Mouse (Mus musculus): ENCODE data around the gene Abca16.

Gene Abca16

GRCm38 (mm10) chr7:120409447-120409846 is at the start of gene Abca16:
Gene Abca16 (plus strand): TSS chr7:120409647.
- no peak for DNase-seq

GRCm38 (mm10) chr7:120361159-120361558 is 48.3 kb upstream of the Abca16 start:
- peak in 1 of 2 experiments; percentile 7 for DNase-seq

- no peak for DNase-seq
Observed at GRCm38 (mm10) chr7:120412391-120412790, 2.9 kb downstream of the Abca16 start.

GRCm38 (mm10) chr7:120426625-120427024 is 17.2 kb downstream of the Abca16 start:
- peak in 1 of 2 experiments; percentile 45 for DNase-seq

- no peak for DNase-seq
Observed at GRCm38 (mm10) chr7:120431464-120431863, 22.0 kb downstream of the Abca16 start.

- peak in 1 of 2 experiments; percentile 0 for DNase-seq
Observed at GRCm38 (mm10) chr7:120503891-120504662, 94.6 kb downstream of the Abca16 start.

GRCm38 (mm10) chr7:120504663-120504979 is 95.2 kb downstream of the Abca16 start:
- DNase-seq = no peak

- peak; percentile 2 to 7 for DNase-seq
Observed at GRCm38 (mm10) chr7:120534805-120535204, 125.4 kb downstream of the Abca16 start.

GRCm38 (mm10) chr7:120552479-120553180 is 143.2 kb downstream of the Abca16 start:
- DNase-seq = no peak

GRCm38 (mm10) chr7:120553181-120553551 is 143.7 kb downstream of the Abca16 start:
- DNase-seq = no peak

- DNase-seq = no peak
Observed at GRCm38 (mm10) chr7:120567366-120567765, 157.9 kb downstream of the Abca16 start.

GRCm38 (mm10) chr7:120576520-120576919 is 167.1 kb downstream of the Abca16 start:
- no peak for DNase-seq

All from kidney, postnatal 36 days (tissue).